Mouse (Mus musculus) small intestine, adult 2 months (tissue): ENCODE measurements at regions not wholly inside any gene's neighbourhood (a gene's known extent, or its start where the extent isn't known, plus 50 kb on each side); places are given as distances from the start of the nearest gene placed in this dataset.
"Not testable (repeated sequence)": the region's sequence is repeated elsewhere in the genome, so short reads cannot be mapped to it uniquely, and the experiment has no call there.

ENCODE experiments used
- H3K27ac ChIP-seq: fragments of 200-500 bp; 2 replicates; pipeline ENCODE4 v1.5.1; 2012; ENCODE audit warnings: low read depth, low read length, control low read depth, inconsistent platforms; ENCODE audit not compliant: insufficient read depth
- H3K27me3 ChIP-seq: fragments of 200-500 bp; 2 replicates; pipeline ENCODE4 v1.6.1; 2012; ENCODE audit warnings: mild to moderate bottlenecking, moderate library complexity, low read length, inconsistent platforms; ENCODE audit not compliant: control insufficient read depth, insufficient read depth
- H3K36me3 ChIP-seq: fragments of 200-500 bp; 2 replicates; pipeline ENCODE4 v1.6.1; 2012; ENCODE audit warnings: mild to moderate bottlenecking, low read length, control low read depth, inconsistent platforms; ENCODE audit not compliant: control insufficient read depth, insufficient read depth
- H3K4me1 ChIP-seq: fragments of 200-500 bp; 2 replicates; pipeline ENCODE4 v1.6.1; 2012; ENCODE audit warnings: low read length, inconsistent platforms, mixed read lengths; ENCODE audit not compliant: control insufficient read depth, insufficient read depth, insufficient read length
- H3K4me3 ChIP-seq: fragments of 200-500 bp; 2 replicates; pipeline ENCODE4 v1.5.1; 2012; ENCODE audit warnings: low read depth, mild to moderate bottlenecking, control low read depth, inconsistent platforms, low read length, moderate library complexity
- CTCF ChIP-seq: fragments of 200-500 bp; IDR thresholded peaks from 2 replicates; pipeline ENCODE4 v1.5.1; 2012; ENCODE audit warnings: low read depth, mild to moderate bottlenecking, control low read depth, inconsistent platforms, low read length, moderate library complexity, mixed read lengths; ENCODE audit not compliant: insufficient replicate concordance, insufficient read length; ENCODE audit errors: extremely low read depth
- POLR2A ChIP-seq: fragments of 200-500 bp; IDR thresholded peaks from 2 replicates; pipeline ENCODE4 v1.6.1; 2012; ENCODE audit warnings: low read depth, mild to moderate bottlenecking, control low read depth, inconsistent platforms, low read length, moderate library complexity
- WGBS: fragments of 180-500 bp; shearing (Covaris S2); methylation state at CpG from one replicate; pipeline ENCODE4 v1.1.7; 2018; 5-methylcytosine and 5-hydroxymethylcytosine counted together

- WGBS = 24% methylated on average over 1 of the region's 1 CpGs
- no peak for TF ChIP-seq CTCF
- TF ChIP-seq POLR2A = no peak
Measured at GRCm38 (mm10) chr2:57185151-57185550, 52.3 kb upstream of the Gpd2 start.

GRCm38 (mm10) chr2:57183108-57183507 is 54.3 kb upstream of the Gpd2 start:
- H3K4me1 ChIP-seq, H3K4me3 ChIP-seq, H3K36me3 ChIP-seq, H3K27me3 ChIP-seq, H3K27ac ChIP-seq: not testable (repeated sequence)
- WGBS = 66% methylated on average over 3 of the region's 3 CpGs

More at GRCm38 (mm10) chr2:57185151-57185550, 52.3 kb upstream of the Gpd2 start:
- H3K36me3 ChIP-seq = no peaks in the 10 kb centered on the region
- no peak overlapping the region for H3K4me3 ChIP-seq
- no peaks in the 10 kb centered on the region for H3K27me3 ChIP-seq
- no peak overlapping the region for H3K27ac ChIP-seq
- no peaks in the 10 kb centered on the region; the same call in 1 of the 2 replicates for H3K4me1 ChIP-seq

- peak overlapping the region; percentile 55 for H3K27ac ChIP-seq
- TF ChIP-seq CTCF (no peak), POLR2A (peak; percentile 34; the same call in 1 of the 2 replicates)
- no peaks in the 10 kb centered on the region for H3K27me3 ChIP-seq
- H3K4me1 ChIP-seq = no peaks in the 10 kb centered on the region
- WGBS = under 1% methylated on average over 37 of the region's 37 CpGs
- H3K36me3 ChIP-seq = no peaks in the 10 kb centered on the region
- H3K4me3 ChIP-seq = peak overlapping the region; percentile 87
Measured at GRCm38 (mm10) chr2:57181692-57182541, 55.5 kb upstream of the Gpd2 start.

- H3K27ac ChIP-seq = no peak overlapping the region
- H3K27me3 ChIP-seq = no peaks in the 10 kb centered on the region
- H3K4me1 ChIP-seq = no peaks in the 10 kb centered on the region
- 5% methylated on average over 4 of the region's 4 CpGs for WGBS
- no peak for TF ChIP-seq CTCF
- TF ChIP-seq POLR2A = no peak
- peak overlapping the region; percentile 87 for H3K4me3 ChIP-seq
- H3K36me3 ChIP-seq = no peaks in the 10 kb centered on the region
Measured at GRCm38 (mm10) chr2:57181350-57181691, 56.1 kb upstream of the Gpd2 start.

GRCm38 (mm10) chr2:57178056-57178455 is 54.3 kb upstream of the Nr4a2 start:
- no peak overlapping the region for H3K27ac ChIP-seq
- H3K4me1 ChIP-seq = no peaks in the 10 kb centered on the region
- H3K4me3 ChIP-seq = no peak overlapping the region
- H3K36me3 ChIP-seq = no peaks in the 10 kb centered on the region
- 82% methylated on average over 6 of the region's 6 CpGs for WGBS
- H3K27me3 ChIP-seq = no peaks in the 10 kb centered on the region
- no peak for TF ChIP-seq CTCF
- no peak for TF ChIP-seq POLR2A

GRCm38 (mm10) chr2:57176547-57176946 is 52.7 kb upstream of the Nr4a2 start:
- Histone ChIP-seq H3K27ac (no peak overlapping the region), H3K27me3 (no peaks in the 10 kb centered on the region), H3K4me3 (no peak overlapping the region), H3K4me1 (no peaks in the 10 kb centered on the region), H3K36me3 (no peaks in the 10 kb centered on the region)
- WGBS = 75% methylated on average over 7 of the region's 7 CpGs
- TF ChIP-seq POLR2A = no peak
- TF ChIP-seq CTCF = no peak

- no peaks in the 10 kb centered on the region for H3K27me3 ChIP-seq
- H3K4me3 ChIP-seq = no peak overlapping the region
- TF ChIP-seq POLR2A = no peak
- no peak for TF ChIP-seq CTCF
- H3K4me1 ChIP-seq = no peaks in the 10 kb centered on the region
- H3K36me3 ChIP-seq = no peaks in the 10 kb centered on the region
- WGBS = 59% methylated on average over 1 of the region's 1 CpGs
- no peak overlapping the region for H3K27ac ChIP-seq
Measured at GRCm38 (mm10) chr2:57175219-57175618, 51.4 kb upstream of the Nr4a2 start.
